Mouse (Mus musculus) CH12.LX (cell line): ENCODE results near the gene Gm49337. TPM values are rescaled to one million over a fixed set of nuclear protein-coding genes. Genes with fewer than 3 reads are reported as not detected.

ENCODE experiments used
- DNase-seq: peaks from one replicate; pipeline ENCODE4 v3.0.0-alpha.2; 2013; ENCODE audit errors: extremely low read depth
- H3K27ac ChIP-seq: 2 replicates; pipeline ENCODE4 v1.5.1; 2012; ENCODE audit warnings: low read depth, mild to moderate bottlenecking, control low read depth, moderate library complexity; ENCODE audit not compliant: insufficient read depth
- H3K27me3 ChIP-seq: replicated peaks from 2 replicates; pipeline ENCODE3; 2012; ENCODE audit warnings: inconsistent platforms
- H3K36me3 ChIP-seq, 2 experiments: replicated peaks in 1 of 2; 2 replicates each; pipeline versions ENCODE3 to v1.6.1; 2012; ENCODE audit warnings: inconsistent platforms in 1 of 2, low read length in 1 of 2, mild to moderate bottlenecking in 1 of 2, mixed read lengths in 1 of 2, moderate library complexity in 1 of 2; ENCODE audit not compliant: control insufficient read depth in 1 of 2, insufficient read depth in 1 of 2
- H3K4me1 ChIP-seq, 2 experiments: 2 replicates each; pipeline ENCODE4 v1.6.1; 2012; ENCODE audit warnings: inconsistent platforms in 1 of 2, moderate library complexity in 1 of 2; ENCODE audit not compliant: insufficient read depth in 2 of 2, control insufficient read depth in 1 of 2
- H3K4me2 ChIP-seq: 2 replicates; pipeline ENCODE4 v1.6.1; 2012; ENCODE audit warnings: low read depth, mild to moderate bottlenecking, control low read depth; ENCODE audit not compliant: poor library complexity, insufficient read depth, severe bottlenecking
- H3K4me3 ChIP-seq, 3 experiments: fragments of 150-350 bp in 1 of 3; sonication (generic) in 1 of 3; replicated peaks in 1 of 3; 2 replicates each; pipeline versions ENCODE3 to v1.5.1; 2011 to 2012; ENCODE audit warnings: low read depth in 2 of 3, low read length in 2 of 3, mild to moderate bottlenecking in 2 of 3, moderate library complexity in 2 of 3, control low read depth in 1 of 3, improper control_type of control experiment in 1 of 3, inconsistent platforms in 1 of 3, mixed read lengths in 1 of 3; ENCODE audit not compliant: poor library complexity in 1 of 3
- H3K79me2 ChIP-seq: replicated peaks from 2 replicates; pipeline ENCODE4 v1.6.1; 2012; ENCODE audit warnings: mild to moderate bottlenecking, moderate library complexity; ENCODE audit not compliant: control insufficient read depth, poor library complexity, insufficient read depth, severe bottlenecking; ENCODE audit errors: extremely low read depth
- H3K9ac ChIP-seq: 2 replicates; pipeline ENCODE4 v1.6.1; 2012; ENCODE audit warnings: low read depth, mild to moderate bottlenecking, control low read depth, moderate library complexity; ENCODE audit not compliant: insufficient read depth
- H3K9me3 ChIP-seq: replicated peaks from 2 replicates; pipeline ENCODE3; 2012; ENCODE audit warnings: low read length, inconsistent platforms, mixed read lengths
- BHLHE40 ChIP-seq: IDR thresholded peaks from 2 replicates; pipeline ENCODE4 v1.6.1; 2011; ENCODE audit warnings: mild to moderate bottlenecking, low read depth, low read length, improper control_type of control experiment
- CHD1 ChIP-seq: IDR thresholded peaks from 2 replicates; pipeline ENCODE4 v1.6.1; 2012; ENCODE audit warnings: low read depth, low read length, improper control_type of control experiment, inconsistent platforms
- CTCF ChIP-seq, 2 experiments: IDR thresholded peaks in 1 of 2; conservative IDR thresholded peaks in 1 of 2; 2 replicates each; pipeline ENCODE4 v1.5.1; 2011 to 2012; ENCODE audit warnings: low read depth in 2 of 2, low read length in 2 of 2, improper control_type of control experiment in 1 of 2, inconsistent platforms in 1 of 2, mild to moderate bottlenecking in 1 of 2, moderate library complexity in 1 of 2
- E2F4 ChIP-seq: IDR thresholded peaks from 2 replicates; pipeline ENCODE4 v1.6.1; 2011; ENCODE audit warnings: low read depth, low read length, improper control_type of control experiment; ENCODE audit not compliant: insufficient replicate concordance
- ELF1 ChIP-seq: IDR thresholded peaks from 2 replicates; pipeline ENCODE4 v1.6.1; 2014; ENCODE audit warnings: low read depth, mild to moderate bottlenecking, inconsistent platforms, low read length, improper control_type of control experiment
- EP300 ChIP-seq: IDR thresholded peaks from 2 replicates; pipeline ENCODE4 v1.6.1; 2011; ENCODE audit warnings: low read length, improper control_type of control experiment
- ETS1 ChIP-seq: conservative IDR thresholded peaks from 2 replicates; pipeline ENCODE4 v1.6.1; 2012; ENCODE audit warnings: low read depth, mild to moderate bottlenecking, inconsistent platforms, low read length, improper control_type of control experiment, moderate library complexity
- JUN ChIP-seq: IDR thresholded peaks from 2 replicates; pipeline ENCODE4 v1.6.1; 2011; ENCODE audit warnings: low read depth, mild to moderate bottlenecking, low read length, improper control_type of control experiment, moderate library complexity; ENCODE audit not compliant: insufficient read depth
- JUND ChIP-seq: conservative IDR thresholded peaks from 2 replicates; pipeline ENCODE4 v1.6.1; 2011; ENCODE audit warnings: low read depth, low read length, improper control_type of control experiment
- MAFK ChIP-seq: IDR thresholded peaks from 2 replicates; pipeline ENCODE4 v1.6.1; 2011; ENCODE audit warnings: low read length, improper control_type of control experiment; ENCODE audit not compliant: insufficient replicate concordance
- MAZ ChIP-seq: IDR thresholded peaks from 2 replicates; pipeline ENCODE4 v1.6.1; 2012; ENCODE audit warnings: low read depth, mild to moderate bottlenecking, inconsistent platforms, low read length, improper control_type of control experiment, moderate library complexity
- MYC ChIP-seq: IDR thresholded peaks from 2 replicates; pipeline ENCODE4 v1.6.1; 2011; ENCODE audit warnings: low read depth, mild to moderate bottlenecking, improper control_type of control experiment, low read length
- NELFE ChIP-seq: IDR thresholded peaks from 2 replicates; pipeline ENCODE4 v1.6.1; 2011; ENCODE audit warnings: low read depth, low read length, improper control_type of control experiment
- PAX5 ChIP-seq: IDR thresholded peaks from 2 replicates; pipeline ENCODE4 v1.6.1; 2012; ENCODE audit warnings: low read length, inconsistent platforms, mixed read lengths
- POLR2A ChIP-seq: IDR thresholded peaks from 2 replicates; pipeline ENCODE4 v1.6.1; 2011; ENCODE audit warnings: low read depth, mild to moderate bottlenecking, improper control_type of control experiment, low read length
- RAD21 ChIP-seq: IDR thresholded peaks from 2 replicates; pipeline ENCODE4 v1.6.1; 2011; ENCODE audit warnings: low read depth, mild to moderate bottlenecking, low read length, improper control_type of control experiment, moderate library complexity
- SMC3 ChIP-seq: IDR thresholded peaks from 2 replicates; pipeline ENCODE4 v1.6.1; 2011; ENCODE audit warnings: low read depth, low read length, improper control_type of control experiment
- UBTF ChIP-seq: IDR thresholded peaks from 2 replicates; pipeline ENCODE4 v1.6.1; 2012; ENCODE audit warnings: low read depth, mild to moderate bottlenecking, inconsistent platforms, low read length, improper control_type of control experiment, moderate library complexity
- USF1 ChIP-seq: IDR thresholded peaks from 2 replicates; pipeline ENCODE4 v1.6.1; 2014; ENCODE audit warnings: low read depth, mild to moderate bottlenecking, inconsistent platforms, low read length, improper control_type of control experiment
- ZC3H11A ChIP-seq: IDR thresholded peaks from 2 replicates; pipeline ENCODE4 v1.6.1; 2012; ENCODE audit warnings: low read depth, mild to moderate bottlenecking, inconsistent platforms, low read length, improper control_type of control experiment
- ZKSCAN1 ChIP-seq: IDR thresholded peaks from 2 replicates; pipeline ENCODE4 v1.6.1; 2012; ENCODE audit warnings: low read depth, inconsistent platforms, low read length, improper control_type of control experiment, borderline replicate concordance
- dilution Hi-C: fragments of 300-500 bp; cut with MboI; formaldehyde crosslinking; loops from 2 replicates; pipeline ENCODE4 v1.14.3; 2020; ENCODE audit warnings: low sequenced_read_pairs; ENCODE audit not compliant: extremely low pct_unique_long_range_greater_than_20kb, extremely low pct_ligation_motif_present
- in situ Hi-C: fragments of 300-500 bp; cut with MboI; formaldehyde crosslinking; loops from 3 replicates; pipeline ENCODE4 v1.14.3; 2019; ENCODE audit warnings: low sequenced_read_pairs, low pct_ligation_motif_present, low pct_unique_long_range_greater_than_20kb, mixed read lengths
- polyA plus RNA-seq: library from polyadenylated mRNA; unstranded; fragments of >175 nt; gene quantifications from 2 replicates; pipeline ENCODE4 v1.2.1, GENCODE M21; 2012; ENCODE audit warnings: low read depth; ENCODE audit not compliant: insufficient read length
- total RNA-seq, 2 experiments: library from RNA; depleted of rRNA; stranded (reverse); fragments of 300-350 nt in 1 of 2; fragments of >200 nt in 1 of 2; gene quantifications; 2 replicates each; pipeline ENCODE4 v1.2.3; 2012 to 2014

Gene Gm49337
- total and polyA plus RNA-seq, 3 experiments: not detected

DNA sequence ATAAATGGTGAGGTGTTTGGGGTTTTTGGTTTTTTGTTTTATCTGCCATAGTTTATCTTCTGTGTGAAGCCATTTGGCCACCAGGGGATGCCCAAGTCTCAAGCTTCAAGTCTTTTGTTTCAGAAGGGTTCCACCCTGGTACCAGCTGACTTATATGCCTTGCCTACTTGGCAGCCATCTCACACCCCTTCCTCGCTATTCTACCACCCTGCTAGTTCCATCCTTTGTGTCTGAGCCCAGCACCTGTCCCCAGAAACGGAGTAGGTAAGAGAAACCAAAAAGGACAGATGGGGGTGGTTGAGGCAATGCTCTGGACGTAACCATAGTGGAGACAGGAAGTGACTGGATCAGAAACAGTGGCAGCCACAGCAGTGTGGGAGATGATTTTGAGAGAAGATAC lies 13.3 kb upstream of the Gm49337 start:
- no peak overlapping the region for H3K9ac ChIP-seq
- no peak overlapping the region for H3K4me2 ChIP-seq
- H3K79me2 ChIP-seq: no peaks in the 10 kb centered on the region
- peaks cover 39 to 89% of the 10 kb centered on the region in 2 experiments for H3K36me3 ChIP-seq
- dilution Hi-C loops: no loop called here
- peaks cover 0 to 12% of the 10 kb centered on the region in 2 experiments; a peak in 2 of 4 replicates for H3K4me1 ChIP-seq
- no peak overlapping the region for H3K4me3 ChIP-seq
- H3K27me3 ChIP-seq: no peaks in the 10 kb centered on the region
- H3K9me3 ChIP-seq: no peaks in the 10 kb centered on the region
- H3K27ac ChIP-seq: no peak overlapping the region
- TF ChIP-seq SMC3: peak; percentile 45
- TF ChIP-seq RAD21: peak; percentile 60
- TF ChIP-seq CTCF (conservative IDR thresholded peaks at IDR 0.05 in 1 of 2, IDR thresholded peaks at IDR 0.05 in 1 of 2; ENCODE audit: low read depth in 2 of 2, low read length in 2 of 2): peak; percentile 55 to 68
- no peak for TF ChIP-seq USF1
- in situ Hi-C loops: loop anchor here (25.0 kb wide), 2 partner anchors 177 to 652 kb away; partner anchors contain the start of genes Hpdl, Mutyh and Toe1
- DNase-seq: no peak

GRCm38 (mm10) chr4:116160769-116161168 lies 12.4 kb upstream of the Gm49337 start:
- no peak overlapping the region for H3K9ac ChIP-seq
- in situ Hi-C loops (loop anchor here (25.0 kb wide), 2 partner anchors 177 to 652 kb away; partner anchors contain the start of genes Hpdl, Mutyh and Toe1), dilution Hi-C loops (no loop called here)
- H3K4me3 ChIP-seq: no peak overlapping the region
- H3K27me3 ChIP-seq: no peaks in the 10 kb centered on the region
- no peak for DNase-seq
- H3K4me2 ChIP-seq: no peak overlapping the region
- no peak overlapping the region for H3K27ac ChIP-seq
- TF ChIP-seq ETS1 (no peak), POLR2A (no peak), CHD1 (no peak), CTCF (conservative IDR thresholded peaks at IDR 0.05 in 1 of 2, IDR thresholded peaks at IDR 0.05 in 1 of 2; ENCODE audit: low read depth in 2 of 2, low read length in 2 of 2) (no peak), MYC (no peak), E2F4 (no peak), ZKSCAN1 (no peak), ZC3H11A (no peak), MAZ (no peak), EP300 (no peak), NELFE (no peak), JUN (no peak), RAD21 (no peak), MAFK (no peak), UBTF (no peak), ELF1 (no peak), PAX5 (no peak), JUND (no peak), BHLHE40 (no peak)
- H3K9me3 ChIP-seq: no peaks in the 10 kb centered on the region
- H3K36me3 ChIP-seq: peaks cover 31 to 80% of the 10 kb centered on the region in 2 experiments
- no peaks in the 10 kb centered on the region for H3K79me2 ChIP-seq
- peaks cover 0 to 17% of the 10 kb centered on the region in 2 experiments; a peak in 2 of 4 replicates for H3K4me1 ChIP-seq
